Mouse (Mus musculus) cortical plate, adult 2 months (tissue): ENCODE results near the gene Mydgf. TPM values are rescaled to one million over a fixed set of nuclear protein-coding genes. Genes with fewer than 3 reads are reported as not detected.

Source experiments
- H3K27ac ChIP-seq: fragments of 200-500 bp; 2 replicates; pipeline ENCODE4 v1.5.1; 2012; ENCODE audit warnings: low read length, control low read depth, inconsistent platforms; ENCODE audit not compliant: insufficient read depth
- H3K4me1 ChIP-seq: fragments of 200-500 bp; 2 replicates; pipeline ENCODE4 v1.6.1; 2011; ENCODE audit warnings: low read length; ENCODE audit not compliant: control insufficient read depth, insufficient read depth
- H3K4me3 ChIP-seq: fragments of 200-500 bp; 2 replicates; pipeline ENCODE4 v1.5.1; 2011; ENCODE audit warnings: mild to moderate bottlenecking, low read length, control low read depth; ENCODE audit not compliant: insufficient read depth
- CTCF ChIP-seq: fragments of 200-500 bp; IDR thresholded peaks from 2 replicates; pipeline ENCODE4 v1.5.1; 2011; ENCODE audit warnings: mild to moderate bottlenecking, control low read depth, low read length; ENCODE audit not compliant: insufficient read depth; ENCODE audit errors: extremely low read depth
- POLR2A ChIP-seq: fragments of 200-500 bp; IDR thresholded peaks from 2 replicates; pipeline ENCODE4 v1.6.1; 2011; ENCODE audit warnings: mild to moderate bottlenecking, low read length, control low read depth; ENCODE audit not compliant: insufficient read depth; ENCODE audit errors: extremely low read depth
- polyA plus RNA-seq: library from polyadenylated mRNA; depleted of rRNA; stranded (reverse); fragments of >200 nt; gene quantifications from 2 replicates; pipeline ENCODE4 v1.2.3, GENCODE M21; 2012

The Mydgf gene
- polyA plus RNA-seq, 1 experiment, result 45.8 TPM

- Histone ChIP-seq H3K4me3 (no peak overlapping the region; the same call in 1 of the 2 replicates), H3K27ac (no peak overlapping the region), H3K4me1 (no peaks in the 10 kb centered on the region)
- no peak for TF ChIP-seq POLR2A
- TF ChIP-seq CTCF, result no peak
Observed at GRCm38 (mm10) chr17:56148280-56148679, 35.4 kb downstream of the Mydgf start.

- TF ChIP-seq CTCF (no peak), POLR2A (no peak)
- no peak overlapping the region for H3K4me3 ChIP-seq
- H3K27ac ChIP-seq, result no peak overlapping the region
- H3K4me1 ChIP-seq, result no peaks in the 10 kb centered on the region
Observed at GRCm38 (mm10) chr17:56147420-56147819, 36.3 kb downstream of the Mydgf start.

GRCm38 (mm10) chr17:56146131-56146530, 37.6 kb downstream of the Mydgf start:
- TF ChIP-seq POLR2A (no peak), CTCF (no peak)
- Histone ChIP-seq H3K4me3 (no peak overlapping the region), H3K4me1 (no peaks in the 10 kb centered on the region), H3K27ac (no peak overlapping the region)

- no peak overlapping the region for H3K4me3 ChIP-seq
- TF ChIP-seq CTCF, result no peak
- TF ChIP-seq POLR2A, result no peak
- H3K27ac ChIP-seq, result no peak overlapping the region
- no peaks in the 10 kb centered on the region for H3K4me1 ChIP-seq
Observed at GRCm38 (mm10) chr17:56144546-56144945, 39.2 kb downstream of the Mydgf start.

GRCm38 (mm10) chr17:56141702-56142605, 41.8 kb downstream of the Mydgf start:
- Histone ChIP-seq H3K4me1 (no peaks in the 10 kb centered on the region; the same call in 1 of the 2 replicates), H3K4me3 (peak overlapping the region; percentile 82), H3K27ac (0 out of 2 replicates have a peak overlapping the region, but pooled peaks have one; percentile 27)
- no peak for TF ChIP-seq CTCF
- peak; percentile 22; the same call in 1 of the 2 replicates for TF ChIP-seq POLR2A

- no peak for TF ChIP-seq POLR2A
- TF ChIP-seq CTCF, result no peak
Observed at GRCm38 (mm10) chr17:56139858-56140595, 43.7 kb downstream of the Mydgf start, which contains the start of gene Sema6b. Gene Sema6b, minus strand, starts transcription at chr17:56140343.

GRCm38 (mm10) chr17:56139355-56139754, 44.4 kb downstream of the Mydgf start:
- peak overlapping the region; percentile 96 for H3K4me3 ChIP-seq
- TF ChIP-seq CTCF, result no peak
- no peak for TF ChIP-seq POLR2A
- H3K27ac ChIP-seq, result peak overlapping the region; percentile 59; the same call in 1 of the 2 replicates
- peaks cover 5% of the 10 kb centered on the region; the same call in 1 of the 2 replicates for H3K4me1 ChIP-seq

More at GRCm38 (mm10) chr17:56139858-56140595, 43.7 kb downstream of the Mydgf start, which contains the start of gene Sema6b:
- Histone ChIP-seq H3K4me3 (peak within 1 kb of the TSS; percentile 96), H3K27ac (peak within 1 kb of the TSS; percentile 98), H3K4me1 (peaks cover 3% of the 10 kb centered on the region; the same call in 1 of the 2 replicates)

GRCm38 (mm10) chr17:56137839-56138613, 45.7 kb downstream of the Mydgf start:
- TF ChIP-seq CTCF (no peak), POLR2A (no peak)
- H3K4me1 ChIP-seq, result peaks cover 6% of the 10 kb centered on the region; the same call in 1 of the 2 replicates
- H3K27ac ChIP-seq, result no peak overlapping the region
- peak overlapping the region; percentile 96 for H3K4me3 ChIP-seq
